Mouse (Mus musculus): ENCODE measurements around the gene Acer3.
"Not testable (repeated sequence)": the region's sequence is repeated elsewhere in the genome, so short reads cannot be mapped to it uniquely, and the experiment has no call there.

Acer3 gene

DNA sequence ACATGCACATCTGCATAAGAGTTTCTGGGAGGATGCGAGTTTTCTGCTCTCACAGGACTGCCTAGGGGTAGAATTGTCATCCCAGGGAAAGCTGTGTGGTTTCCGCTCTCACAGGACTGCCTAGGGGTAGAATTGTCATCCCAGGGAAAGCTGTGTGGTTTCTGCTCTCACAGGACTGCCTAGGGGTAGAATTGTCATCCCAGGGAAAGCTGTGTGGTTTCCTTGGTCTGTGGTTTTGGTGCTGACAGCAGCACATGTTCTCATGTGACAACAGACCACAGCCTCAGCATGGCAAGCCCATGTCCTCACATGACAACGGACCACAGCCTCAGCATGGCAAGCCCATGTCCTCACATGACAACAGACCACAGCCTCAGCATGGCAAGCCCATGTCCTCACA, 133.7 kb downstream of the Acer3 start:
- in situ Hi-C loops (cut with MboI; ENCODE audit: low sequenced_read_pairs): not testable (repeated sequence)

DNA sequence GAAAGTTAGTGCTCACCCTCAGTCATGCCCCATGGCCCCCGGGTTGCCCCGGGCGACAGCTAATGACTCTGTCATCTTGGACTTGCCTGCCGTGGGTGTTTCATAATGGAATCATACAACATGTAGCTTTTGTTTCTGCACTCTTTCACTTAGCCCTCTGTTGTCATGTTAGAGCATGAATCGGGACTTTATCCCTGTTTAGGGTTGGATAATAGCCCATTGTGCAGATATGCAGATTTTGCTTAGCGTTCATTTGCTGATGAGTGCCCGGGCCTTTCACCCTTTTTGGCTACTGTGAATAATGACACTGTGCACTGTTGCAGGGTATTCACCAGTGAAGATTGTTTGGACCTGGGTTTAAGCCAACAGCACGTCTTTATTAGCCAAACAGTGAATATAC, 134.4 kb downstream of the Acer3 start:
- in situ Hi-C loops (cut with MboI; ENCODE audit: low sequenced_read_pairs): no loop called here

DNA sequence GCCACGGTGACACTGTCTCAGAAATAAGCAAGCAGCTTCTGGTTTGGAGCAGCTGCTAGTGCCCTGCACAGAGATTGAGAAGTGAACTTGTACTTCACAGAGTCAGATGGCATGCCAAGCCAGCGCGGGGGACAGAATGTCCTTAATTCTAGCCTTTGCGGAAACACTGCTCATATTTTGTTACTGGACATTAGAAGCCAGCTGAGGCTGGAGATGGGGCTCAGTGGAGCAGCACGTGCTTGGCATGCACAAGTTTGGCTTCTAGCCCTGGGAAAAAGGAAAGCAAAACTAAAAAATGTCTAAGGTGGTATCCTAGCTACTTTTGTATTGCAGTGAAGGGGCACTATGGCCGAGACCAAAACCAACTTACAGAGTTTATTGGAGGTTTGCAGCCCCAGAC, 135.7 kb downstream of the Acer3 start:
- in situ Hi-C loops (cut with MboI; ENCODE audit: low sequenced_read_pairs): no loop called here

DNA sequence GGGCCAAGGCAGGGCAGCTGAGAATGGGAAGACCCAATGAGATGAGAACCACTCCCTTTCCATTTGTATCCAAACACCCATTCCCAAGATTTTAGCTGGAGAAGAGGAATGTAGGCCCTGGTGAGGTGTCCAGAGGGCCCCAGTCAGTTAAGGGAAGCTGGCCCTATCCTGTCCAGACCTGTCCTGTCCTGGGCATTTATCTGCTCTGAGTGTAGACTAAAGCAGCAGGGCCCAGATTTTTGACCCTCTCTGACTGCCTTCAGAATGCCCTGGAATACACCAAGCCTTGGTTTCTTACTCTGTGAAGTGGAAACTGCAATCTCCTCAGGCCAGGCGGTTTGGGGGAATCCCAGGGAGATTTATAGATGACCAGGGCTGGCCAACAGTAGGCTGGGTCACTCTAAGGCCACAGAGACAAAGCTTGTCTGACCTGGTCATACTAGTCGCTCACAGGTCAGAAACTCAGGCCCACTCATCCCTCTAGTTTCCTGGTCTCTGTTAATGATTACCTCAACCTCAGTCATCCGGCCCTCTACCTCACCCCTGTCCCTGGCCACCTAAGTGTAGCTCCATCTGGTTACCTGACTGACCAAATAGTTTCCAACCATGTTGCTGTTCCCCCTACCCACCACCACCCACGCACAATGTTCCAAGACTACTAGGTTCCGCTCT, 142.3 kb downstream of the Acer3 start:
- in situ Hi-C loops (cut with MboI; ENCODE audit: low sequenced_read_pairs): no loop called here

DNA sequence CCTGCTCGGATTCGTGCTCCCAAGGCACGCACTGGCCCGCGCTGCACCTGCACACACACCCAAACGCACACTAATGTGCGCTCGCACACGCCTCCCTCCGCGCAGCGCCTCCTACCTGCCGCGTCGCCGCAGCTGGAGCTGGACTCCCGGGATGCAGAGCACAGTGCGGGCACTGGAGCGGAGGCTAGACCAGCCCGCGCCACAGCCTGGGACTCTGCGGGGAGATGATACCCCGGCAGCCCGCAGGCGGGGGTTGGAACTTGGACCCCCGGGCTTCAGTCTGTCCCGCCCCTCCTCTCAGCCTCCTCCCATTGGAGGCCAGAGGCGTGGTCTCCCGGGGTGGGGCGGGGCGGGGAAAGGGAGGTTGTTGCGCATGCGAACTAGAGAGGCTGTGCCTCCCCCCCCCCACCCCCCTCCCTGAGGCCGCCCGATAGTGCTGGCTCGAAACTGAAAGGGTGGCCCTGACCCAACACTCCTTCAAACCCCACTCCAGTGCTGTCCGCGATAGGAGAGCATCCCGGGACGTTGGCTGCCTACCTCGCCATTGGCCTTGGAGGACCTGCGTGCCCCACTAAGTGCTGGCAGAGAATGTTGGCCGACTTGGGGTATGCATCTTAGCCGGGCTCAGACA, 143.0 kb downstream of the Acer3 start, which contains the start of gene Capn5:
TSS of gene Capn5 (minus strand) at position 346 of the 631 bp plus-strand sequence.
- in situ Hi-C loops (cut with MboI; ENCODE audit: low sequenced_read_pairs): no loop called here

DNA sequence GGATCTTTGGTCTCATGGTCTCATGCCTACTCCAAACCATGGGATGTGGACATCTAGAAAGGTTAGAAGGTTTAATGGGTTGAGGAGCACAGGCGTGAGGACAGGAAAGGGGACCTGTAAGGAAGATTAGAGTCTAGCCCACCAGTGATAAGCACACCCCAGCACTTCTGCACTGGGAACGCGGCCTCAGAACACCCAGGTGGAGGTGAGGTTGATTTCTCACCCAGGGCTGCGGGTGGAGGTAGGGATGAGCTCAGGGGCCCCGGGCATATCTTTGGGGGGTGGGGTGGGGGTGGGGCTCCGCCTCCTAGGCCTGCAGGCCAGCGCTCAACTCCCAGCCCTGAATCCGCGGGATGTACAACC, 143.5 kb downstream of the Acer3 start:
- in situ Hi-C loops (cut with MboI; ENCODE audit: low sequenced_read_pairs): no loop called here

DNA sequence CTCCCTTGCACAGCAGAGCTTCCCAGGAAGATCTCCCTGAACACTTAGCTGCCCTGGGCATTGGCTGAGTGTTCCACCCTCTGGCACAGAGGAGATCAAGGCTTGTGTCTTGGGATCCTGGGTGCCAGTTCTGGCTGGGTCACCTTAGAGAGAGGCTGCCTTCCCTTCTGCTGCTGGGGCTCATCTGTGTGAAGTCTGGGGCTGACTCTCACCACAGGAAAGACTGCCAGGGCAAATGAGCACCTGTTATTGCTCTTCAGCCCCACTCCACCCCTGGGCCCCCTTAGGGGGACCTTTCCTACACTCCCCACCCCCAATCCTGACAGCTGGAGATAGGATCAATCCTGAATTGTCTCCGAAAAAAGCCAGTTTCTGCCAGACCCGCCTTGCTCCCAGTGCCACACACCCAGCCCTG, 143.9 kb downstream of the Acer3 start:
- in situ Hi-C loops (cut with MboI; ENCODE audit: low sequenced_read_pairs): no loop called here

DNA sequence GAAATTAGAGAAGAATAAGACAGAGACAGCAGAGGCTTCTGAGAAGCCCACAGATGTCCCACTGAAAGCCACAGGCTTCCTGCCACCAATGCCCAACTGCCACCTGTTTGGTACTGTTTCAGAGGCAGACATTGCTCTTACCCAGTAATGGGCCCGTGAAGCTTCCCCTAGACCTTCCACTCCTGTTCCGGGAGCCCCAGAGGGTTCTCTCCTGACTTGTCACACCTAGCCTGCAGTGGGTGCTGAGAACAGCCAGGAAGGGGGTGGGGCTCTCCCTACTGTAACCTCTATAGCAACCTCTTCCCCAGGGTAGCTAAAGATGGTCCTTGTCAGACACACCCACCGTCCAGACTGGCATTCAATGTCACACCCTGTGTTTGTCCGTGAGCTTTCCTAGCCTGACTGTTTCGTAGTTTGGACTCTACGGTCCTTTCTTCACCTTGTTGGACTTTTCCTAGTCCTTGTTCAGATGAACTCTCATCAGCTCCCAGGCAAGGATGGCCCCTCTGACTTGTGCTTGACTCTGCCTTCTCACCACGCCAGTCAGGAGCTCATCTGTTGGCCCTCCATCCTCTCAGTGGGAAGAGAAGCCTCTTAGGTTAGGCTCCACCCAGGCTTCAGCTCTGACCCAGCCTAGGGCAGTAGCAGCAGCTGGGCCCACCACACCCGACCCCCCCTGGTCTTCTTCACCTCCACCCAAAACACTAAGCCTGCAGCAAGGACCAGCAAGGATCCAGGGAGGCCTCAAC, 144.5 kb downstream of the Acer3 start:
- in situ Hi-C loops (cut with MboI; ENCODE audit: low sequenced_read_pairs): no loop called here

DNA sequence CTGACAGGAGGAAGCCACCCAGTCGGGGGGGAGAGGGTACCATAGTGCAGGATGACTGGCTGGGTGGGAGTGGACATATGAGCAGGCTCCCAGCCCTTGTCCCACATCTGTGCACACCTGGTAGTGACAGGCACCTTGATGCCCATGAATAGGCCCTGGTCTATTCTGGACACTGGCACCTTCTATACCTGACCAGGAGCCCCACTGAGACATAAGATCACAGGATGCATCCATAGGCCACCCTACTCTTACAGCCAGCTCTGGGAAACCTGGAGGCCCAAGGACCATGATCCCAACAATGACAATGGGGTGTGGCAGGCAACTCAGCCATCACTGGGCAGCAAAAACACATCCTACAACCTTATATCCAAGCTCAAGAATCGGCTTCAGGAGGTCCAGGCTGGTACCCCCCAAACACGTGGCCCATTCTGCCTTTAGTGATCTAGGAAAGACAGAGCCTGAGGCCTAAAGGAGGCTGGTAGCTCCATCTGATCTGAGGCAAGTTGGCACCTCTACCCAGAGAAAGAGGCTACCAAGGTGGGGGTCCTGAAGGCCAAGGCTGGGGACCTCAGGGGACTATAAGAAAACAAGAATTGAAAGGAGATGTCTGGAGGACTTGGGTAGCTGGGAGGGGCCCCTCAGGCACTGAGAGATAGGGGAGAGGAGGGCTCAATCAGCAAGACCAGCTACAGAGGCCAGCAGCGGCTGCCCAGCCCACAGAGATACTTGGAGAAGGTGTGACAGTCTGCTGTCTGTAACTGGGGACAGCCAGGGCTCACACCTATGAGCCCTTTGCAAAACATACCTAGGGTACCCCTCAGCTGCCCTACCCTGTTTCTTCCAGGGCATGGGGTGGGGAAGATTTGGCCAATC, 145.9 kb downstream of the Acer3 start:
- in situ Hi-C loops (cut with MboI; ENCODE audit: low sequenced_read_pairs): no loop called here

DNA sequence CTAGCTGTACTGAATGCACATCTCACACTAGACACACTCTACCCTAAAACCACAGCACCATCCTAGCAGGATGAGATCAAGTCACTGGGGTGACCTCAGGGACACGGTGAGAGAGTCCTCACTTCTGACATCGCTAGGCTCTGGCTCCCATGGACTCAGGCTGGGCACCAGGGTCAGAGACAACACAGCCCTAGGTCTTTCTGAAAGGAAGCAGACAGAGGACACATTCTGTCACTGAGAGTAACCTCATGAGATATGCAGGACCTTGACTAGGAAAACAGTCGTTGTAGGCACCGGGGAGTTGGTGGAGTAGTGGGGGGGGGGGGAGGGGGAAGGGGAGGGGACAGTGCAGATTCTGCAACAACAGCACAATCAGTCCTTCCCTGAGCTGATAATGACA, 147.6 kb downstream of the Acer3 start:
- in situ Hi-C loops (cut with MboI; ENCODE audit: low sequenced_read_pairs): no loop called here

DNA sequence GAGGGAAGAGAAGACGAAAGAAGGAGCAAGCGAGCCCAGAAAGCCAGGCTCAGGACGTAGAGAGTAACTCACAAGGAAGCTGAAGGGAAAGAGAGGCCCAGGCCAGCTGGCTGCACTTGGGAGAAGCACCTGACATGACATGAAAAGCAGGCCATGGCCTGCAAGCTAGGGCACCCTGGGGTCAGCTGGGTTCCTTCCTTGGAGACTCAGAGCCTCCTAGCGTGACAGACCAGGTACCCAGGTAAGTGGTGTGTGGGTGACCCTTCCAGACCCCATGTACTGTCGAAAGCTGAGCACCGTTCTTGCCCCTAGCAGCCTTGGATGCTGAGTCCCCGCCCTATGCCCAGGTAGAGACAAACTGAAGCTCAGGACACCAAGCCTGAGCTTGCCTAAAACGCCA, 148.3 kb downstream of the Acer3 start:
- in situ Hi-C loops (cut with MboI; ENCODE audit: low sequenced_read_pairs): no loop called here

DNA sequence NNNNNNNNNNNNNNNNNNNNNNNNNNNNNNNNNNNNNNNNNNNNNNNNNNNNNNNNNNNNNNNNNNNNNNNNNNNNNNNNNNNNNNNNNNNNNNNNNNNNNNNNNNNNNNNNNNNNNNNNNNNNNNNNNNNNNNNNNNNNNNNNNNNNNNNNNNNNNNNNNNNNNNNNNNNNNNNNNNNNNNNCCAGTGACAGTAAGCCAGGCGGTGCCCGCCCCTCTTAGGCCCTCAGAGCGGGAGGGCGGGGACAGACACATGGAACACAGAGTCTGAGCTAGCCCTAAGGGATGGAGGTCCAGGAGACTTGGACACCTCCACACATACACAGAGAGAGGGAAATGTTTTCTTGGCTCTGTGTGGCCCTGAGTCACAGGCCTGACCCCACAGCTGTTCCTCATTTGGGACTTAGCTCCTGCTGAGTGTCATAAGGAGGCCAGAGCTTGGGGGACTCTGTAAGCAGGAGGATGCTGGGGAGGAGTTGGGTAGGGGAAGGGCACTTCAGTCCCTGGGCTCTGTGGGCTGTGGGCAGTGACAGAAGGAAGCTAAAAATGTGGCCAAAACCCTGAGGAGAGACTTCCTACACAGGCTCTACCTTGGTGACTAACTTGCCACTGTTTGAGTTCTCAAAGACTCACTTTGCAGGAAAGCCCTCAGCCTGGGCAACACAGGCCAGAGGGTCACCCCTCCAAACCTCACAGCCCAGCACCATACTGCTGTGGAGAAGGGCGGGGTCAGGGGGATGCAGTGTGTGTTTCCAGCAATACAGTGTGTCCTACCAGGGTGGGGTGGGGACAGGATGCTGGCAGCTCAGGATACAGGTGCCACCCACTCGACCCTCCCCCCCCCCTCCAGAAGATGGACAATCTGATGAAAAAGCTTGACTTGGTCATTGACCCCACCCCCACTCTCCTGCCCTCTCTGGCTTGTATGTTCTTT, 149.6 kb downstream of the Acer3 start:
- in situ Hi-C loops (cut with MboI; ENCODE audit: low sequenced_read_pairs): no loop called here

DNA sequence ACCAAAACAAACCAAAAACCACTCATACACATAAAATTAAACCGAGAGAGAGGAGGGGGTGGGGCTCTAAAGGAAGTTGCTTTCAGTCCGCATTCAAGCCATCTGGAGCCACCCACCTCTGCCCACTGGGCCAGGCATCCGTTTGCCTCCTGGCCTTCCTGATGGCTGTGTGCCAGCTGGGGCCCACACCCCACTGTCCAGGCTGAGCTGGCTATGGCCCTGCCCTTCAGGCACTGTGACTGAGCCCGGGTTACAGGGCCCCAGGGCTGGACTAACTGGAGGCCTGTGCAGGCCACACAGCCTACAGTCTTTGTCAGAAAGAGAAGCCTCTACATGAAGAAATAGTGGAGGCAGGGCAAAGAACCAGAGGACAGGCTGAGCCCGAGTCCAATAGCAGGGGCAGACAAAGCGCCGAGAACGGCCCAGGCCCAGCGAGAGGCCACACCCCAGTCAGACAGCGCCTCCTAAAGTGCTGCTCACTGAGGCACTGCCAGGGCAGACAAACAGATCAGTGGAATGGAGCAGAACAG, 155.9 kb downstream of the Acer3 start:
- in situ Hi-C loops (cut with MboI; ENCODE audit: low sequenced_read_pairs): no loop called here

DNA sequence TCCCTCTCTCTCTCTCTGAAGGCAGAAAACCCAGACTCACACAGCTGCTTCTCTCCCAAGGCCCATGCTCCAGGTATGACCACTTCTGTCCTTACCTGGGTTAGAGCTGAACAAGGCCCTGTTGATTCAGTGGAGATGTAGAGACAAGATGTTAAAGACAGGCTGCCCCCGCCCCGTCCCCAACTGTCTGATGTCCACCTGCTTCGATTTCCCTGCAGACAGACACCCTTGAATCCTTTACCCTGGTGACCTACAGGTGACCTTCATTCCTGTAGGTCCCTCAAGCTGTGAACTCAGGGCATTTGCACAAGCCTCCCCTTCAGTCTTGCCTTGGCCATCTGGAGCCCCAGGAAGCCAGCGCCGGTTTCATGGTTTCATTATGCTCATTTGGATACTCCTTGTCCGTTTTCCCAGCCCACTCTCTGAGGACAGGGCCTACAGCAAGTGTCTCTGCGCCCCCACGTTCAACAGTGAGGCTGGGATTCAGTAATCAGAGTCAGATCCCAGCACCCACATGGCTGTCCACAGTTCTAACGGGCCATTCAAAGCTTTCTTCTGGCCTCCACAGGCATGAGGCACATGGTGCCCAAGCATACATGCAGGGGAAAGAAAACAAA, 156.5 kb downstream of the Acer3 start:
- in situ Hi-C loops (cut with MboI; ENCODE audit: low sequenced_read_pairs): no loop called here

DNA sequence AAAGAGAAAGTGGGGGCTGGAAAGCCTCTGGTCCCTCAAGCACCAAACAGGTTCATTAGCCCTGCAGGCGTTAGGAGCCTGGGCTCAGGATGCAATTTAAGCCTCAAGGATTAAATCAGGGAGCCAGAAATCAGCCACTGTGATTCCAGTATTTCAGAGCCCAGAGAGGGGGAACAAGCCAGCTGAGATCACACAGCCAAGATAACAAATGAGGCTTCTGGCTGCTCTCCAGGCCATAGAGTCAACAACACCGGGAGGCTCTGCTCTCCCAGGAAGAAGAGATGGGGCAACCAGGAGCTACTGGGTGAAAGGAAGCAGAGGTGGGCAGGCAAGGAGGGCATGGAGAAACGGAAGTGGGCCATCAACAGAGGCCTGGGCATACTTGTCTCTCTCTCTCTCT, 157.3 kb downstream of the Acer3 start:
- in situ Hi-C loops (cut with MboI; ENCODE audit: low sequenced_read_pairs): no loop called here

DNA sequence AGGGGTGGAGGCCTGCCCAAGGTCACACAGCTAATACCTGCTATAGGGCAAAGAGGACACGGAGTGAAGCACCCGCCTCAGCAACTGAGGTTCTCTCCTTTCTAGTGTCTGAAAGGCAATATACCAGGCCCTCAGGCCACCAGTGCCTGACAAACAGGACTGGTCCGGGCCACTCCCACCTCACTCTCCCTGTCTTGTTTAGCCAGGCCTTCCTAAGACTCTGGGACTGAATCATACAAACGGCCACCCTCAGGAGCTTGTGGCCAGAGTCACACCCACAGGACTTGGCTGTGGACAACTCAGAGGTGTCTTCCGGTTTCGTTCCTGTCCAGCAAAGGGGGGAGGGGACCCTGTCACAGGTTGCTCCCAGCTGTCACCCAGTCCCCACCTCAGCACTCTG, 158.8 kb downstream of the Acer3 start:
- in situ Hi-C loops (cut with MboI; ENCODE audit: low sequenced_read_pairs): no loop called here

DNA sequence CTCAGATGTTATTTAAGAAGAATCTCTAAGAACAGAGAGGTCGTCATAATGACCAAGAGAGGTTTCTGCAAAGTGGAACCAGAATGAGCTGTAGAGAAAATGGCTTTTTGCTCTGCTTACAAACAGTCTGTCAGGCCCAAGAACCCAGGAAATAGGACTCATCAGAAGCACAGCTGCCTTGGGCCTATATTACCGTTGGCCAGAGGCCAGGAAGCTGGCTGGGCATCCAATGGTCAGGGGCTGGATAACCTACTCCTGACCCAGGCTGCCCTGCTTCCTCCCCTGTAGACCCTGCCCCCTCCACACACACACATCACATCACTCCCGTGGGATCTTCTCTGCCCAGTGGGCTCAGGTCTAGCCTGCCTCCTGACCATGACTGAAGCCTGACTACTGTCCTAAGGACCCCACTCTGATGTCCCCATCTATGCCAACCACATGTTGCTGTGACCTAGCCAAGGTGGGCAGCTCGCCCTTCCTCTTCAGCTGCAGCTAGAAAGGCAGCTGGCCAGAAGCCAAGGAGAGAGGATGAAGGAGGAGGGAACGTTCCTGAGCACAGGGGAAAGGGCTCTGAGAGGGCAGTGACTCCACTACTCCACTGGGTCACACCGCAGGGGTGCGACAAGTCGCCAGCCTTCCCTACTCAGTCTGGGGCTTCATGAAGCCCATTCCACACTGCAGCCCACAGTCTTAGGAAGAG, 160.8 kb downstream of the Acer3 start:
- in situ Hi-C loops (cut with MboI; ENCODE audit: low sequenced_read_pairs): no loop called here

DNA sequence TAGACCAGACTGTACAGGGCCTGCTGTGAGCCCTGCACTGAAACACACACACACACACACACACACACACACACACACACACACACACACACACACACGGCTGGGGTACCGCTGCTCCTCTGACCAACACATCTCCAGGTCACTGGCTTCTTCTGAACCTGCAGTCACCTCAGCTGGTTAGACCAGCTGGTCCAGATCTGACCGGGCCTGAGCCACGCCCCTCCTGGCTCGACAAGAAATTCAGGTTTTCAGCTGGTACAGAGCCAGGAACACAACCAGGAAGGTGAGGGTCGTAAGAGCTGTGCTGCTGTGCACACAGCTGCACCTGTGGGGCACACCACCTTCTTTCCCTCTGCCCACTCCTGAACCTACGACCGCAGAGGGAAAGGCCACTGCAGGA, 162.5 kb downstream of the Acer3 start:
- in situ Hi-C loops (cut with MboI; ENCODE audit: low sequenced_read_pairs): no loop called here

Data from CH12F3 (cell line).